Mouse (Mus musculus): ENCODE results near the gene Synpr. TPM values are rescaled to one million over a fixed set of nuclear protein-coding genes. Genes with fewer than 3 reads are reported as not detected.

The Synpr gene
- total and polyA plus RNA-seq, 3 experiments = not detected

DNA sequence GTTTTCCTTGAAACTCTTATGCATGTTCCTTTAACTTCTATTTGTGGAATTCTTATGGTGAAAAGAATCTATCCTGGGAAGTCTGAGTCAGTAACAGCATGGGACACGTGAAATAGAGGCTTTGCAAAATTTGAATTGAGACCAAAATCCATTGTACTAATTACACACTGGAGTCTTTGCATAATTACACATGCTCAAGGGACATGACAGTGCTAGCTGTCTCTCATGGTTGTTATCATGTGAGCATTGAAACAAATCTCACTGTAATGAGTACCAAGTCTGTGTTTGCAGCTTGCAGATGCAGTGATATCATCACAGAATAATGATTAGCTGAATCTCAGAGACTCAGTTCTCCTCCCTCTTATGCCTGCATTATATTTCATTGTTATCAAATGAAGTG lies 22.2 kb upstream of the Synpr start:
- H3K4me3 ChIP-seq (replicated peaks in 1 of 3; ENCODE audit: low read depth in 2 of 3, low read length in 2 of 3, poor library complexity in 1 of 3) = no peak overlapping the region
- H3K79me2 ChIP-seq (replicated peaks; ENCODE audit: control insufficient read depth, extremely low read depth, insufficient read depth, poor library complexity, severe bottlenecking) = no peaks in the 10 kb centered on the region
- in situ Hi-C loops (cut with MboI; ENCODE audit: low pct_ligation_motif_present, low pct_unique_long_range_greater_than_20kb, low sequenced_read_pairs) (no loop called here), dilution Hi-C loops (cut with MboI; ENCODE audit: extremely low pct_ligation_motif_present, extremely low pct_unique_long_range_greater_than_20kb, low sequenced_read_pairs) (no loop called here)
- TF ChIP-seq POLR2A (IDR thresholded peaks at IDR 0.05; ENCODE audit: low read depth, low read length) = no peak
- TF ChIP-seq HCFC1 (IDR thresholded peaks at IDR 0.05; ENCODE audit: low read depth, low read length) = no peak
- TF ChIP-seq ZC3H11A (IDR thresholded peaks at IDR 0.05; ENCODE audit: low read depth, low read length) = no peak
- no peak for TF ChIP-seq TCF12 (IDR thresholded peaks at IDR 0.05; ENCODE audit: low read depth, low read length)
- no peak for TF ChIP-seq NRF1 (IDR thresholded peaks at IDR 0.05; ENCODE audit: low read depth, low read length)
- no peak for TF ChIP-seq CHD2 (IDR thresholded peaks at IDR 0.05; ENCODE audit: low read length)
- no peak for TF ChIP-seq ZNF384 (IDR thresholded peaks at IDR 0.05; ENCODE audit: low read depth, low read length)
- TF ChIP-seq PAX5 (IDR thresholded peaks at IDR 0.05; ENCODE audit: low read length) = no peak
- no peak for TF ChIP-seq MEF2A (IDR thresholded peaks at IDR 0.05; ENCODE audit: borderline replicate concordance, low read depth, low read length)
- no peak for TF ChIP-seq BHLHE40 (IDR thresholded peaks at IDR 0.05; ENCODE audit: low read depth, low read length)
- no peak for TF ChIP-seq NELFE (IDR thresholded peaks at IDR 0.05; ENCODE audit: low read depth, low read length)
- no peak for TF ChIP-seq EP300 (IDR thresholded peaks at IDR 0.05; ENCODE audit: low read length)
- TF ChIP-seq RCOR1 (conservative IDR thresholded peaks at IDR 0.05; ENCODE audit: low read depth, low read length) = no peak
- TF ChIP-seq ZMIZ1 (IDR thresholded peaks at IDR 0.05; ENCODE audit: low read depth, low read length) = no peak
- TF ChIP-seq USF2 (conservative IDR thresholded peaks at IDR 0.05; ENCODE audit: low read depth, low read length) = no peak
- no peak for TF ChIP-seq TBP (conservative IDR thresholded peaks at IDR 0.05; ENCODE audit: low read depth, low read length)
- no peak for TF ChIP-seq IRF4 (IDR thresholded peaks at IDR 0.05; ENCODE audit: low read depth, low read length)
- TF ChIP-seq ETS1 (conservative IDR thresholded peaks at IDR 0.05; ENCODE audit: low read depth, low read length) = no peak
- TF ChIP-seq MYC (IDR thresholded peaks at IDR 0.05; ENCODE audit: low read depth, low read length) = no peak
- no peaks in the 10 kb centered on the region for H3K27me3 ChIP-seq (replicated peaks)
- H3K9me3 ChIP-seq (replicated peaks; ENCODE audit: low read length) = no peaks in the 10 kb centered on the region
- H3K27ac ChIP-seq (ENCODE audit: insufficient read depth, low read depth) = no peak overlapping the region
- H3K9ac ChIP-seq (ENCODE audit: insufficient read depth, low read depth) = no peak overlapping the region
- no peak for DNase-seq (ENCODE audit: extremely low read depth)
- no peaks in the 10 kb centered on the region for H3K4me1 ChIP-seq (ENCODE audit: control insufficient read depth in 1 of 2, insufficient read depth in 2 of 2)
- no peaks in the 10 kb centered on the region for H3K36me3 ChIP-seq (replicated peaks in 1 of 2; ENCODE audit: control insufficient read depth in 1 of 2, insufficient read depth in 1 of 2, low read length in 1 of 2)
- H3K4me2 ChIP-seq (ENCODE audit: insufficient read depth, low read depth, poor library complexity, severe bottlenecking) = no peak overlapping the region

DNA sequence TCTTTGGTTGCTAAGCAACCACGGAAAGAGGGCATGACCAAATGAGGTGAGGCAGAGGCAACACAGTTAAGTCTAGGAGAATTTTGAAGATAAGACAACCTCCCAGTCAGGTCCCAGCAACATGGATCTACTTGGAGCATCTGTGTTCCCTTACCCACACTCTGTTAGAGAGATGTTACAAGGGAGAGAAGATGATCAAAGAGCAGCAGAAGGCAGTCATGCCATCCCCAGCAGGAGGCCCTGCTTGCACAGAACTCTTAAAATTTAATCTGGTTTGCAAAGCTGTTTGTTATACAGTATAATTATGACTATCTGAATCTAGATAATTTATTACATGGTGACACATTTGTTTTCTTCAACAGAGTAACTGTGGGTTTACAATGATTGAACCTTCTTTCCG lies 18.2 kb upstream of the Synpr start:
- Histone ChIP-seq H3K27ac (ENCODE audit: insufficient read depth, low read depth) (no peak overlapping the region), H3K4me2 (ENCODE audit: insufficient read depth, low read depth, poor library complexity, severe bottlenecking) (no peak overlapping the region), H3K9ac (ENCODE audit: insufficient read depth, low read depth) (no peak overlapping the region), H3K27me3 (replicated peaks) (no peaks in the 10 kb centered on the region), H3K9me3 (replicated peaks; ENCODE audit: low read length) (no peaks in the 10 kb centered on the region), H3K36me3 (replicated peaks in 1 of 2; ENCODE audit: control insufficient read depth in 1 of 2, insufficient read depth in 1 of 2, low read length in 1 of 2) (no peaks in the 10 kb centered on the region), H3K79me2 (replicated peaks; ENCODE audit: control insufficient read depth, extremely low read depth, insufficient read depth, poor library complexity, severe bottlenecking) (no peaks in the 10 kb centered on the region), H3K4me3 (replicated peaks in 1 of 3; ENCODE audit: low read depth in 2 of 3, low read length in 2 of 3, poor library complexity in 1 of 3) (no peak overlapping the region), H3K4me1 (ENCODE audit: control insufficient read depth in 1 of 2, insufficient read depth in 2 of 2) (peaks cover 0 to 3% of the 10 kb centered on the region in 2 experiments; a peak in 1 of 4 replicates)
- TF ChIP-seq NELFE (IDR thresholded peaks at IDR 0.05; ENCODE audit: low read depth, low read length) (no peak), TBP (conservative IDR thresholded peaks at IDR 0.05; ENCODE audit: low read depth, low read length) (no peak), RCOR1 (conservative IDR thresholded peaks at IDR 0.05; ENCODE audit: low read depth, low read length) (no peak), ZNF384 (IDR thresholded peaks at IDR 0.05; ENCODE audit: low read depth, low read length) (no peak), JUN (IDR thresholded peaks at IDR 0.05; ENCODE audit: insufficient read depth, low read depth, low read length) (no peak), UBTF (IDR thresholded peaks at IDR 0.05; ENCODE audit: low read depth, low read length) (no peak), CHD2 (IDR thresholded peaks at IDR 0.05; ENCODE audit: low read length) (no peak), ZC3H11A (IDR thresholded peaks at IDR 0.05; ENCODE audit: low read depth, low read length) (no peak), NRF1 (IDR thresholded peaks at IDR 0.05; ENCODE audit: low read depth, low read length) (no peak), TCF12 (IDR thresholded peaks at IDR 0.05; ENCODE audit: low read depth, low read length) (no peak), POLR2A (IDR thresholded peaks at IDR 0.05; ENCODE audit: low read depth, low read length) (no peak), MYC (IDR thresholded peaks at IDR 0.05; ENCODE audit: low read depth, low read length) (no peak)
- in situ Hi-C loops (cut with MboI; ENCODE audit: low pct_ligation_motif_present, low pct_unique_long_range_greater_than_20kb, low sequenced_read_pairs) (no loop called here), dilution Hi-C loops (cut with MboI; ENCODE audit: extremely low pct_ligation_motif_present, extremely low pct_unique_long_range_greater_than_20kb, low sequenced_read_pairs) (no loop called here)
- DNase-seq (ENCODE audit: extremely low read depth) = no peak

Measured in CH12.LX (cell line).